Mouse (Mus musculus) liver, embryonic 12.5 days (tissue): ENCODE results near the gene Nanog. TPM values are rescaled to one million over a fixed set of nuclear protein-coding genes. Genes with fewer than 3 reads are reported as not detected.

Source experiments
- ATAC-seq: fragments of 200-750 bp; cut with Nextera tagmentation; 2 replicates; pipeline ENCODE4 v1.8.0; 2017; ENCODE audit warnings: moderate number of reproducible peaks, mild to moderate bottlenecking, moderate library complexity
- H3K27ac ChIP-seq: fragments of 300-500 bp; sonication (generic); 2 replicates; pipeline ENCODE4 v1.5.1; 2016; ENCODE audit warnings: mild to moderate bottlenecking
- H3K27me3 ChIP-seq: fragments of 300-500 bp; sonication (generic); replicated peaks from 2 replicates; pipeline ENCODE4 v1.6.1; 2016; ENCODE audit warnings: mild to moderate bottlenecking, moderate library complexity
- H3K36me3 ChIP-seq: fragments of 300-500 bp; sonication (generic); 2 replicates; pipeline ENCODE4 v1.6.1; 2016; ENCODE audit warnings: mild to moderate bottlenecking, moderate library complexity
- H3K4me1 ChIP-seq: fragments of 300-500 bp; sonication (generic); 2 replicates; pipeline ENCODE4 v1.6.1; 2016
- H3K4me2 ChIP-seq: fragments of 300-500 bp; sonication (generic); 2 replicates; pipeline ENCODE4 v1.6.1; 2016; ENCODE audit warnings: mild to moderate bottlenecking, moderate library complexity
- H3K4me3 ChIP-seq: fragments of 300-500 bp; sonication (generic); 2 replicates; pipeline ENCODE4 v1.5.1; 2016; ENCODE audit warnings: mild to moderate bottlenecking, moderate library complexity
- H3K9ac ChIP-seq: fragments of 300-500 bp; sonication (generic); 2 replicates; pipeline ENCODE4 v1.6.1; 2016; ENCODE audit warnings: mild to moderate bottlenecking, moderate library complexity
- H3K9me3 ChIP-seq: fragments of 300-500 bp; sonication (generic); replicated peaks from 2 replicates; pipeline ENCODE4 v1.6.1; 2016; ENCODE audit warnings: mild to moderate bottlenecking, moderate library complexity
- WGBS: fragments of 180-500 bp; shearing (Covaris S2); methylation state at CpG from one replicate; pipeline ENCODE4 v1.1.7; 2016; ENCODE audit not compliant: insufficient replicate concordance; 5-methylcytosine and 5-hydroxymethylcytosine counted together
- polyA plus RNA-seq: library from polyadenylated mRNA; unstranded; fragments of >200 nt; fragmentation: Nextera tagmentation; extraction: Ambion mirVana; gene quantifications from 2 replicates; pipeline ENCODE4 v1.2.1, GENCODE M21; 2016

Gene Nanog
- polyA plus RNA-seq, 1 experiment from 2014 or later: not detected

GRCm38 (mm10) chr6:122743353-122743752 lies 36.1 kb downstream of the Nanog start:
- no peak for ATAC-seq
- no peak overlapping the region for H3K9ac ChIP-seq
- peaks cover 36% of the 10 kb centered on the region for H3K27me3 ChIP-seq
- H3K9me3 ChIP-seq: no peaks in the 10 kb centered on the region
- H3K4me1 ChIP-seq: peaks cover 24% of the 10 kb centered on the region
- no peak overlapping the region for H3K4me2 ChIP-seq
- H3K27ac ChIP-seq: no peak overlapping the region
- 0 out of 2 replicates have a peak, but pooled peaks cover 6% of the 10 kb centered on the region for H3K36me3 ChIP-seq
- no peak overlapping the region for H3K4me3 ChIP-seq
- 26% methylated on average over 11 of the region's 11 CpGs for WGBS

- Histone ChIP-seq H3K36me3 (no peaks in the 10 kb centered on the region), H3K27ac (no peak overlapping the region), H3K9ac (no peak overlapping the region), H3K4me2 (no peak overlapping the region), H3K27me3 (peaks cover 36% of the 10 kb centered on the region), H3K4me3 (no peak overlapping the region), H3K4me1 (peaks cover 24% of the 10 kb centered on the region), H3K9me3 (no peaks in the 10 kb centered on the region)
- WGBS: 61% methylated on average over 10 of the region's 10 CpGs
- no peak for ATAC-seq
Measured at GRCm38 (mm10) chr6:122744505-122745249, 37.4 kb downstream of the Nanog start.

GRCm38 (mm10) chr6:122750579-122750978 lies 43.3 kb downstream of the Nanog start:
- H3K4me3 ChIP-seq: no peak overlapping the region
- H3K4me2 ChIP-seq: no peak overlapping the region
- no peak overlapping the region for H3K9ac ChIP-seq
- no peak for ATAC-seq
- H3K36me3 ChIP-seq: no peaks in the 10 kb centered on the region
- no peaks in the 10 kb centered on the region for H3K9me3 ChIP-seq
- WGBS: 63% methylated on average over 6 of the region's 6 CpGs
- no peaks in the 10 kb centered on the region for H3K4me1 ChIP-seq
- no peak overlapping the region for H3K27ac ChIP-seq
- H3K27me3 ChIP-seq: no peaks in the 10 kb centered on the region

GRCm38 (mm10) chr6:122755913-122756312 lies 48.6 kb downstream of the Nanog start:
- 18% methylated on average over 2 of the region's 2 CpGs for WGBS
- ATAC-seq: no peak
- Histone ChIP-seq H3K27ac (no peak overlapping the region), H3K36me3 (no peaks in the 10 kb centered on the region), H3K4me3 (no peak overlapping the region), H3K4me1 (peaks cover 32% of the 10 kb centered on the region), H3K9ac (no peak overlapping the region), H3K9me3 (no peaks in the 10 kb centered on the region), H3K27me3 (no peaks in the 10 kb centered on the region), H3K4me2 (no peak overlapping the region)

GRCm38 (mm10) chr6:122758732-122759131 lies 51.4 kb downstream of the Nanog start:
- peaks cover 61% of the 10 kb centered on the region for H3K4me1 ChIP-seq
- no peak overlapping the region for H3K9ac ChIP-seq
- H3K9me3 ChIP-seq: no peaks in the 10 kb centered on the region
- H3K4me2 ChIP-seq: no peak overlapping the region
- H3K36me3 ChIP-seq: no peaks in the 10 kb centered on the region
- H3K27ac ChIP-seq: peak overlapping the region; percentile 64
- no peaks in the 10 kb centered on the region for H3K27me3 ChIP-seq
- 32% methylated on average over 5 of the region's 5 CpGs for WGBS
- H3K4me3 ChIP-seq: no peak overlapping the region
- ATAC-seq: no peak

GRCm38 (mm10) chr6:122761011-122761599 lies 53.8 kb downstream of the Nanog start:
- Histone ChIP-seq H3K4me3 (peak overlapping the region; percentile 41), H3K27me3 (no peaks in the 10 kb centered on the region), H3K36me3 (no peaks in the 10 kb centered on the region), H3K9ac (peak overlapping the region; percentile 27; the same call in 1 of the 2 replicates), H3K9me3 (no peaks in the 10 kb centered on the region), H3K27ac (peak overlapping the region; percentile 97), H3K4me2 (peak overlapping the region; percentile 61), H3K4me1 (peaks cover 84% of the 10 kb centered on the region)
- no peak for ATAC-seq
- WGBS: 12% methylated on average over 11 of the region's 11 CpGs

- Histone ChIP-seq H3K4me2 (peak overlapping the region; percentile 97), H3K36me3 (no peaks in the 10 kb centered on the region), H3K4me3 (no peak overlapping the region), H3K4me1 (peaks cover 89% of the 10 kb centered on the region), H3K27ac (peak overlapping the region; percentile 97), H3K9me3 (no peaks in the 10 kb centered on the region), H3K9ac (peak overlapping the region; percentile 59), H3K27me3 (no peaks in the 10 kb centered on the region)
- no peak for ATAC-seq
Measured at GRCm38 (mm10) chr6:122761901-122762300, 54.6 kb downstream of the Nanog start.

- Histone ChIP-seq H3K4me1 (peaks cover 89% of the 10 kb centered on the region), H3K9ac (peak overlapping the region; percentile 59; the same call in 1 of the 2 replicates), H3K4me3 (no peak overlapping the region), H3K27me3 (no peaks in the 10 kb centered on the region), H3K36me3 (no peaks in the 10 kb centered on the region), H3K4me2 (peak overlapping the region; percentile 97), H3K9me3 (no peaks in the 10 kb centered on the region), H3K27ac (peak overlapping the region; percentile 97)
- WGBS: 54% methylated on average over 3 of the region's 3 CpGs
- ATAC-seq: no peak
Measured at GRCm38 (mm10) chr6:122762480-122762879, 55.2 kb downstream of the Nanog start.

- Histone ChIP-seq H3K4me1 (peaks cover 85% of the 10 kb centered on the region), H3K27me3 (no peaks in the 10 kb centered on the region), H3K36me3 (no peaks in the 10 kb centered on the region), H3K9me3 (no peaks in the 10 kb centered on the region), H3K27ac (peak overlapping the region; percentile 97), H3K9ac (peak overlapping the region; percentile 75), H3K4me2 (peak overlapping the region; percentile 97), H3K4me3 (no peak overlapping the region; the same call in 1 of the 2 replicates)
- peak; percentile 94 for ATAC-seq
- 14% methylated on average over 11 of the region's 11 CpGs for WGBS
Measured at GRCm38 (mm10) chr6:122762952-122763700, 55.8 kb downstream of the Nanog start.

- H3K27ac ChIP-seq: peak overlapping the region; percentile 97
- no peaks in the 10 kb centered on the region for H3K27me3 ChIP-seq
- no peaks in the 10 kb centered on the region for H3K36me3 ChIP-seq
- peaks cover 77% of the 10 kb centered on the region for H3K4me1 ChIP-seq
- no peak for ATAC-seq
- H3K4me2 ChIP-seq: peak overlapping the region; percentile 97
- 25% methylated on average over 17 of the region's 17 CpGs for WGBS
- peak overlapping the region; percentile 75 for H3K9ac ChIP-seq
- H3K4me3 ChIP-seq: peak overlapping the region; percentile 65
- no peaks in the 10 kb centered on the region for H3K9me3 ChIP-seq
Measured at GRCm38 (mm10) chr6:122763844-122764445, 56.7 kb downstream of the Nanog start.
